Mouse (Mus musculus) embryo, embryonic 10.5 days (tissue): ENCODE measurements around the gene Tmem14c.
A peak's percentile ranks its signal among the peaks of the same experiment; 100 is the strongest.

Experiments used
- DNase-seq: peaks from one replicate; pipeline ENCODE4 v3.0.0-alpha.2; 2015; ENCODE audit warnings: low spot score

Gene Tmem14c

GRCm38 (mm10) chr13:41008946-41009345 lies 7.1 kb upstream of the Tmem14c start:
- DNase-seq, result no peak

GRCm38 (mm10) chr13:41016797-41017405 lies 809 bp downstream of the Tmem14c start:
- DNase-seq, result peak; percentile 22

- no peak for DNase-seq
Observed at GRCm38 (mm10) chr13:41017832-41018231, 1.7 kb downstream of the Tmem14c start.

- DNase-seq, result no peak
Observed at GRCm38 (mm10) chr13:41018236-41018635, 2.1 kb downstream of the Tmem14c start.

- no peak for DNase-seq
Observed at GRCm38 (mm10) chr13:41018756-41019591, 2.9 kb downstream of the Tmem14c start.

- no peak for DNase-seq
Observed at GRCm38 (mm10) chr13:41020494-41020893, 4.4 kb downstream of the Tmem14c start.

- no peak for DNase-seq
Observed at GRCm38 (mm10) chr13:41021607-41022006, 5.5 kb downstream of the Tmem14c start.

- no peak for DNase-seq
Observed at GRCm38 (mm10) chr13:41022099-41022498, 6.0 kb downstream of the Tmem14c start.

- no peak for DNase-seq
Observed at GRCm38 (mm10) chr13:41030098-41030497, 14.0 kb downstream of the Tmem14c start.

GRCm38 (mm10) chr13:41042511-41042910 lies 26.4 kb downstream of the Tmem14c start:
- DNase-seq, result no peak

- no peak for DNase-seq
Observed at GRCm38 (mm10) chr13:41045901-41046300, 29.8 kb downstream of the Tmem14c start.

GRCm38 (mm10) chr13:41047280-41047679 lies 31.2 kb downstream of the Tmem14c start:
- no peak for DNase-seq

- peak; percentile 10 for DNase-seq
Observed at GRCm38 (mm10) chr13:41051965-41052364, 35.9 kb downstream of the Tmem14c start.

GRCm38 (mm10) chr13:41067618-41068017 lies 51.5 kb downstream of the Tmem14c start:
- DNase-seq, result no peak

- DNase-seq, result no peak
Observed at GRCm38 (mm10) chr13:41071617-41072016, 55.5 kb downstream of the Tmem14c start.
